Mouse (Mus musculus) CH12.LX (cell line): ENCODE results near the gene Ppt1.

Experiments
- CTCF ChIP-seq, 2 experiments: IDR thresholded peaks in 1 of 2; conservative IDR thresholded peaks in 1 of 2; 2 replicates each; pipeline ENCODE4 v1.5.1; 2011 to 2012; ENCODE audit warnings: low read depth in 2 of 2, low read length in 2 of 2, improper control_type of control experiment in 1 of 2, inconsistent platforms in 1 of 2, mild to moderate bottlenecking in 1 of 2, moderate library complexity in 1 of 2
- ELF1 ChIP-seq: IDR thresholded peaks from 2 replicates; pipeline ENCODE4 v1.6.1; 2014; ENCODE audit warnings: low read depth, mild to moderate bottlenecking, inconsistent platforms, low read length, improper control_type of control experiment
- ETS1 ChIP-seq: conservative IDR thresholded peaks from 2 replicates; pipeline ENCODE4 v1.6.1; 2012; ENCODE audit warnings: low read depth, mild to moderate bottlenecking, inconsistent platforms, low read length, improper control_type of control experiment, moderate library complexity
- IRF4 ChIP-seq: IDR thresholded peaks from 2 replicates; pipeline ENCODE4 v1.6.1; 2014; ENCODE audit warnings: low read depth, mild to moderate bottlenecking, inconsistent platforms, low read length, improper control_type of control experiment
- MAFK ChIP-seq: IDR thresholded peaks from 2 replicates; pipeline ENCODE4 v1.6.1; 2011; ENCODE audit warnings: low read length, improper control_type of control experiment; ENCODE audit not compliant: insufficient replicate concordance
- MAX ChIP-seq: IDR thresholded peaks from 2 replicates; pipeline ENCODE4 v1.6.1; 2011; ENCODE audit warnings: low read length, improper control_type of control experiment
- NELFE ChIP-seq: IDR thresholded peaks from 2 replicates; pipeline ENCODE4 v1.6.1; 2011; ENCODE audit warnings: low read depth, low read length, improper control_type of control experiment
- POLR2A ChIP-seq: IDR thresholded peaks from 2 replicates; pipeline ENCODE4 v1.6.1; 2011; ENCODE audit warnings: low read depth, mild to moderate bottlenecking, improper control_type of control experiment, low read length
- TCF12 ChIP-seq: IDR thresholded peaks from 2 replicates; pipeline ENCODE4 v1.6.1; 2014; ENCODE audit warnings: low read depth, mild to moderate bottlenecking, inconsistent platforms, low read length, improper control_type of control experiment
- ZNF384 ChIP-seq: IDR thresholded peaks from 2 replicates; pipeline ENCODE4 v1.6.1; 2012; ENCODE audit warnings: low read depth, low read length, improper control_type of control experiment, inconsistent platforms

DNA sequence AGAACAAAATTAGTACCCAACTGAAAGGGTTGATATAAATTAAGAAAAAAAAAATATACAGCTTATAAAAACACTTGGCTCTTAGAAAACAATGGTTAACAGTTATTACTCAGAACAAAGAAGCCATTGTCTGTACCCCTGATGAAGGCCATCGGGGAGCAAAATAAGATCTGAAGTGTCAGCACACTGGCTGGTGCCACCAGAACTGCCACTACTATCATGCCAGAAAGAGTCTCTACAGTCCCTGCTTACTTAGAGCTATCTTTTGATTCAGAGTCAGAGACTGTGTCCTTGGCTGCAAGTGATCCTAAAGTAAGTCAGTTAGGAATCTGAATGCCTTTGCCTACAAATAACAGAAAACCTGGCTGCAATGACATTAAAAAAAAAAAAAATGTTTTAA is 55.6 kb downstream of the Ppt1 start:
- no peak for TF ChIP-seq TCF12
- no peak for TF ChIP-seq POLR2A
- TF ChIP-seq IRF4, result no peak
- TF ChIP-seq CTCF (conservative IDR thresholded peaks at IDR 0.05 in 1 of 2, IDR thresholded peaks at IDR 0.05 in 1 of 2; ENCODE audit: low read depth in 2 of 2, low read length in 2 of 2), result no peak
- no peak for TF ChIP-seq ELF1
- no peak for TF ChIP-seq MAX
- TF ChIP-seq NELFE, result no peak
- no peak for TF ChIP-seq MAFK
- TF ChIP-seq ZNF384, result no peak
- TF ChIP-seq ETS1, result no peak
